Mouse (Mus musculus) adrenal gland, adult 8-10 months (tissue): ENCODE measurements around the gene Rpl29. TPM values are rescaled to one million over a fixed set of nuclear protein-coding genes. Genes with fewer than 3 reads are reported as not detected.

Experiments
- DNase-seq: peaks from one replicate; pipeline ENCODE4 v3.0.0; 2022
- total RNA-seq, 4 experiments: library from RNA; stranded (reverse); gene quantifications; 2 replicates each; pipeline ENCODE4 v1.2.4; 2022

Rpl29 gene
- total RNA-seq, 4 experiments from 2014 or later = 369 to 422 (median 377) TPM

- peak; percentile 14 for DNase-seq
Measured at GRCm38 (mm10) chr9:106473081-106473752, 44.0 kb downstream of the Rpl29 start.

DNA sequence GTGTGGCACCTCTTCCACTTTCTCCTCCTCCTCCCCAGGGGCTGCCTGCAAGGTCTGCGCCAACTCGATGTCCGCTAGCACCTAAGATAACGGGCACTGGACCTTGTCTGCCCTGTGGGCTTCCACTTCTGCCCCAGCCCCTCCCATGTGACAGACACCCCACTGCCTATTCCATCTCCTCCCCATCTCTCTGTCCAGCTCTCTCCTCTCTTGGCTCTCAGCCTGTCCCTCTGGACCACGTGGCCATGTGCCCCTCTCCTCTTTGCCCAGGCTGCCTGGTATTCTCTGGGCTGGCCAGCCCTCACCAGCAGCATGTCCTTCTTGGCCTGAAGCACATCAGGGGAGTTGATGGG, 44.5 kb downstream of the Rpl29 start:
- DNase-seq = peak; percentile 7

DNA sequence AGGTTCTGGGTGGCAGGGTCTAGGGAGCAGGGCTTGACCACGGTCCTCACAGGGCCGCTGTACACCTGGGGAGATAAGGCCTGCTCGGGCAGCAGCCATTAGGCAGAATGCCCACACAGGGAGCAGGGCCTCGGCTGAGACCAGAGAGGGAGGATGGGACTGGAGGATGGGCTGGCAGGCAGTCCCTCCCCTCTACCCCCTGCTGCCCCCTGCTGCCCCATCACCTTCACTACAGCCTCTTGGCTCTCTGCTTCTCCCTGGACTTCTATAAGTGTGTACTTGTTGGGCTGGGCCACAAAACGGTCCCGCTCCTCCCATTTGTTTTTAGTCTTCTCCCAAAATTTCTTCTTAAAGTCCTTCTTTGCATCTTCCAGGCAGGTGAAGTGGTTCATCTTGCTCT, 45.2 kb downstream of the Rpl29 start:
- peak; percentile 45 for DNase-seq

GRCm38 (mm10) chr9:106475046-106475445, 45.8 kb downstream of the Rpl29 start:
- DNase-seq = peak; percentile 29

GRCm38 (mm10) chr9:106475663-106476001, 46.4 kb downstream of the Rpl29 start, which contains the start of gene Rrp9:
Gene Rrp9, plus strand, starts transcription at chr9:106475963.
- DNase-seq = peak; percentile 23

GRCm38 (mm10) chr9:106476002-106476923, 47.0 kb downstream of the Rpl29 start:
- DNase-seq = peak; percentile 66

DNA sequence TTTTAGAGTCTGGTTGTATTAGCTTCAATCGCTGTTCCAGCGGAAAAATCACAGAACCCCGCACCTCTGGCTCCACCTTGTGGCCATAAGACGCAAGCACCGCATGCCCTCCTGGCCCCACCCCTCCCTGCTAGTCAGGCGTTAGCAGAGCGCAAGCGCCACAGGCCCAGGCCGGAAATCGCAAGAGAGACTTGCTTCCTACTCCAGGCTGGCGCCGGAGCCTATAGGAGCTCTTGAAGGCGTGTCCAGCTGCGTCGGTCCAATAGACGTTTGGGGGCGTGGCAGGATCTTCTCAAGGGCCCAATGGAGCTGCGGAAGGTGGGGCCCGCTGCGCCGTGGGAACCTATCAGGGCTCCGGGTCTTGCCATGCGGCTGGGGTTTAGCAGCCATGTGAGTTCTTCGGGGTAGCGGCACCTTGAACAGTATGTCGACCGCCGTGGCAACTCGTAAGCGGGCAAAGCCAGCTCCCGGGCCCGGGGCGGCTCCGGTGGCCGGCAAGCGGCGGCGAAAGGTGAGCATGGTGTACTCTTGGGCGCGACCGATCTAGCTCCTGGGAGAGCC, 47.8 kb downstream of the Rpl29 start, which contains the start of gene Parp3:
Gene Parp3, minus strand, starts transcription at position 26 of the 561 bp plus-strand sequence.
- peak; percentile 100 for DNase-seq

- DNase-seq = peak; percentile 5
Measured at GRCm38 (mm10) chr9:106477649-106478048, 48.4 kb downstream of the Rpl29 start.

GRCm38 (mm10) chr9:106478101-106478500, 48.8 kb downstream of the Rpl29 start:
- no peak for DNase-seq

DNA sequence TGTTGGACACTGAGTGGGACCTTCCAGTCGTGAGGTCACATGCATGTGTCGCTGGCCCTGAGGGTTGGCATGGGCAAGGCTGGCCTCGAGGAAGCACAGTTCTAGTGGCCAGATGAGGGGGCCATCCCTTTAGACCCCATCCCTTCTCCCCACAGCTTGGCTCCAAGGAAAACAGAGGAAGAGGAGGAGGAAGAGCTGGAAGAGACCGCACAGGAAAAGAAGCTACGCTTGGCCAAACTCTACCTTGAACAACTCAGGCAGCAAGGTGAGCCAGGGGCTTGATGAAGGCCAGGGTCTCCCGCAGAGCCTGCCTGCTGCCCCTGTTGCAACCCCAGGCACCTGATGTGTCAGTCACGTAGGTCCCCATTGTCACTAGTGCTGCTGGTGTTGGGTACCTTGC, 51.3 kb downstream of the Rpl29 start:
- no peak for DNase-seq

GRCm38 (mm10) chr9:106481075-106481474, 51.8 kb downstream of the Rpl29 start:
- DNase-seq = no peak

Other genes with a start within 250 kb of the Rpl29 start
- 100 to 1,000 TPM in 3 of 4 experiments, 10 to 100 TPM in 1; 95.9 to 143 (median 121) TPM for gene Ppm1m, start 229.7 kb upstream of the Rpl29 start, total RNA-seq
- 100 to 1,000 TPM in 3 of 4 experiments, 10 to 100 TPM in 1; 92.9 to 136 (median 118) TPM for gene Twf2, start 226.3 kb upstream of the Rpl29 start, total RNA-seq
- 1 to 10 TPM in 3 of 4 experiments, under 1 TPM in 1; 0.98 to 2.7 (median 1.5) TPM for gene Tlr9, start 206.9 kb upstream of the Rpl29 start, total RNA-seq
- 1,000 to 10,000 TPM in 3 of 4 experiments, 100 to 1,000 TPM in 1; 739 to 2,154 (median 1,752) TPM for gene Alas1, start 180.8 kb upstream of the Rpl29 start, total RNA-seq
- gene Poc1a, start 148.4 kb upstream of the Rpl29 start, total RNA-seq = 1 to 10 TPM; 3.9 to 6.5 (median 5.5) TPM
- gene Dusp7, start 60.8 kb upstream of the Rpl29 start, total RNA-seq = 10 to 100 TPM; 13.1 to 22.0 (median 18.4) TPM
- gene Acy1, start 8.9 kb downstream of the Rpl29 start, total RNA-seq = 10 to 100 TPM; 15.4 to 21.4 (median 18.2) TPM
- gene Abhd14b, start 18.0 kb downstream of the Rpl29 start, total RNA-seq = 10 to 100 TPM; 46.4 to 65.7 (median 49.1) TPM
- gene Abhd14a, start 18.2 kb downstream of the Rpl29 start, total RNA-seq = 10 to 100 TPM; 24.8 to 32.3 (median 26.4) TPM
- 10 to 100 TPM; 20.4 to 47.9 (median 34.8) TPM for gene Pcbp4, start 23.8 kb downstream of the Rpl29 start, total RNA-seq
- gene Gpr62, start 36.5 kb downstream of the Rpl29 start, total RNA-seq = under 1 TPM; 0.28 to 0.62 (median 0.46) TPM
- gene Rrp9, start 46.5 kb downstream of the Rpl29 start, total RNA-seq = 10 to 100 TPM; 34.2 to 53.4 (median 35.9) TPM
- 10 to 100 TPM; 40.6 to 86.0 (median 52.7) TPM for gene Parp3, start 47.5 kb downstream of the Rpl29 start, total RNA-seq
- gene Iqcf1, start 70.5 kb downstream of the Rpl29 start, total RNA-seq = not detected
- gene Iqcf5, start 85.1 kb downstream of the Rpl29 start, total RNA-seq = not detected
- not detected for gene Iqcf3, start 132.2 kb downstream of the Rpl29 start, total RNA-seq
- not detected for gene Iqcf4, start 141.5 kb downstream of the Rpl29 start, total RNA-seq
- not detected for gene Iqcf6, start 197.1 kb downstream of the Rpl29 start, total RNA-seq
- not detected for gene Grm2, start 226.6 kb downstream of the Rpl29 start, total RNA-seq